Mouse (Mus musculus) stomach, embryonic 16.5 days (tissue): ENCODE data around the gene Ptges3. TPM values are rescaled to one million over a fixed set of nuclear protein-coding genes. Genes with fewer than 3 reads are reported as not detected.
A peak's percentile ranks its signal among the peaks of the same experiment; 100 is the strongest.

ENCODE experiments used
- ATAC-seq: fragments of 200-750 bp; cut with Nextera tagmentation; 2 replicates; pipeline ENCODE4 v1.8.0; 2017; ENCODE audit warnings: moderate number of reproducible peaks, moderate TSS enrichment; ENCODE audit not compliant: insufficient read depth, low FRiP score
- H3K27ac ChIP-seq: fragments of 300-500 bp; sonication (generic); 2 replicates; pipeline ENCODE4 v1.5.1; 2014; ENCODE audit warnings: low read length
- H3K27me3 ChIP-seq: fragments of 300-500 bp; sonication (generic); 2 replicates; pipeline ENCODE4 v1.6.1; 2014; ENCODE audit warnings: low read length, control low read depth, mixed read lengths; ENCODE audit not compliant: control insufficient read depth, insufficient read depth
- H3K36me3 ChIP-seq: fragments of 300-500 bp; sonication (generic); 2 replicates; pipeline ENCODE4 v1.6.1; 2014; ENCODE audit warnings: low read length; ENCODE audit not compliant: control insufficient read depth, insufficient read depth
- H3K4me1 ChIP-seq: fragments of 300-500 bp; sonication (generic); 2 replicates; pipeline ENCODE4 v1.6.1; 2014; ENCODE audit warnings: low read length, control low read depth, mixed read lengths; ENCODE audit not compliant: control insufficient read depth, insufficient read depth
- H3K4me2 ChIP-seq: fragments of 300-500 bp; sonication (generic); 2 replicates; pipeline ENCODE4 v1.6.1; 2014; ENCODE audit warnings: low read depth, low read length, mixed read lengths
- H3K4me3 ChIP-seq: fragments of 300-500 bp; sonication (generic); replicated peaks from 2 replicates; pipeline ENCODE4 v1.5.1; 2014; ENCODE audit warnings: mild to moderate bottlenecking, low read length
- H3K9ac ChIP-seq: fragments of 300-500 bp; sonication (generic); 2 replicates; pipeline ENCODE4 v1.6.1; 2014; ENCODE audit warnings: low read length
- H3K9me3 ChIP-seq: fragments of 300-500 bp; sonication (generic); replicated peaks from 2 replicates; pipeline ENCODE4 v1.6.1; 2016; ENCODE audit warnings: low read length, control low read depth; ENCODE audit not compliant: control insufficient read depth
- WGBS: fragments of 180-500 bp; shearing (Covaris S2); extraction: QIAGEN DNeasy Blood & Tissue Kit; methylation state at CpG from one replicate; pipeline ENCODE4 v1.1.7; 2014; 5-methylcytosine and 5-hydroxymethylcytosine counted together
- polyA plus RNA-seq: library from polyadenylated mRNA; unstranded; fragments of >200 nt; fragmentation: Nextera tagmentation; extraction: Ambion mirVana; gene quantifications from 2 replicates; pipeline ENCODE4 v1.2.1, GENCODE M21; 2015

Gene Ptges3
- polyA plus RNA-seq, 1 experiment from 2014 or later = 406 TPM

DNA sequence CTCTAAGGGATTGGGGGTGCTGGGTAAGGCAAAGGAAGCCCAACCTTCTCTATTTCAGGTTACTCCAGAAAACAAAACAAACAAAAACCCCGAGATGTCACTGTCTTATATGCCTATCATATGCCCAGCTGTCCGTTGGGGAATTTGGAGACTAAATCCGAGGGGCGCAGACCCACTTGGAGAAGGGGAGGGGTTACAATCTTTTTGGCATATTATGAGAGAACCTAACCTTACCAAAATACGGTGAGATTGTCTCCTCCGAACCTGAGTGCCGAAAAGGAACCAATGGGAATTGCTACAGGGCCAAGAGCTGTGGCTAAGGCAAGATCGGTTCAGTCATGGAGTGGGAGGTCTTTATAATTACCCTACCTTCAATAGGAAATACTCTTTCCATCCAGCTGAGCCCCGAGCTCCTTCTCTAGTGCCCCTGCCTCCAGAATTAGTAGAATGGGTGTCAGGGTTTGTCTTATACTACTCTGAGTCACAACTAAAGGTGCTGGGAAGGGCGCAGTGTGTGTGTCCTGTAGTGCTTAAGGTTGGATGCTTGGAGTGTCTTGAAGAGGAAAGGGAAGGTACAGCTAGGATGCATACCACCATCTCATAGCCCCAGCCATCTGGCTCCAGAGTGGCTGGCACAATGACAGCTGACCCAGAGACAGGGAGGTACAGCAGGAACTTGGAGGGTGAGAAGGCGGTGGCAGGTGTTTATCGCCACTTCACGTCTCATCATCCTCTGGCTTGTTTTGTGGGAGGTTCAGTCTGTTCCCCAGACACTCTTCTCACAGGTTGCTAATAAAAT is 34.9 kb downstream of the Ptges3 start:
- peaks cover 28% of the 10 kb centered on the region for H3K4me1 ChIP-seq
- WGBS = 29% methylated on average over 13 of the region's 13 CpGs
- H3K4me2 ChIP-seq = peak overlapping the region; percentile 91
- H3K9ac ChIP-seq = peak overlapping the region; percentile 87
- H3K36me3 ChIP-seq = peaks cover 13% of the 10 kb centered on the region; the same call in 1 of the 2 replicates
- peak overlapping the region; percentile 97 for H3K27ac ChIP-seq
- H3K9me3 ChIP-seq = no peaks in the 10 kb centered on the region
- no peak for ATAC-seq
- no peaks in the 10 kb centered on the region for H3K27me3 ChIP-seq
- peak overlapping the region; percentile 83 for H3K4me3 ChIP-seq

DNA sequence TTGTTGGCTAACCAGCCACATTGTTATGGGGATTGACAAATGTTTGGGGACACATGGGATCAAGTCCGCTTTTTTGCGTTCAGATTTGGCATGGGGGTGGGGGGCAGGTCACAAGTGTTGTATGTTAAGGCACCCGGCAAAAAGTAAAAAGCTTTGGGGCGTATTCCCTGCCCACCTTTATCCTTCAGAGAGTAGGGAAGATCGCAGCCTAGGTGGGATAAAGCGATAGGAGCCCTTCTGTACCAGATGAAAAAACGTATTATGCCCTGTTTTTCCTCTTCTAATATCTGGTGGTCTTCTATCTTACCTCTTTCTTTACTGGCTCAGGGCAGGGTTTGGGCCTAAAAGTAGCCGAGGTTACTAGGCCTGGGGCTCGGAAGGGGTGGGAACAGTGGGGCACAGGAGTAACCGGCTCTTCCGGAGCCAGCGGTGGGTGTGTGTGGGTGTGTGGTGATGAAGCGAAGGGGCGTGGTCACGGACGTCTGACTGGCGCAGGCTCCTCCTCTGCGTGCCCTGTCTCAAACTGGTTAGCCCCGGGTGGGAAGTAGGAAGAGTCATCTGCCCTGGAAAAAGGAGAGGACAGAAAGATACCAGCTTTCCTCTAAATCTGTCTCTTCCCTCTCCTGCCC is 35.7 kb downstream of the Ptges3 start:
- Histone ChIP-seq H3K4me2 (peak overlapping the region; percentile 91), H3K27me3 (no peaks in the 10 kb centered on the region), H3K4me3 (peak overlapping the region; percentile 83), H3K9ac (peak overlapping the region; percentile 61), H3K4me1 (peaks cover 28% of the 10 kb centered on the region), H3K9me3 (no peaks in the 10 kb centered on the region), H3K27ac (peak overlapping the region; percentile 97), H3K36me3 (peaks cover 7% of the 10 kb centered on the region; the same call in 1 of the 2 replicates)
- peak; percentile 82 for ATAC-seq
- WGBS = 13% methylated on average over 19 of the region's 19 CpGs

DNA sequence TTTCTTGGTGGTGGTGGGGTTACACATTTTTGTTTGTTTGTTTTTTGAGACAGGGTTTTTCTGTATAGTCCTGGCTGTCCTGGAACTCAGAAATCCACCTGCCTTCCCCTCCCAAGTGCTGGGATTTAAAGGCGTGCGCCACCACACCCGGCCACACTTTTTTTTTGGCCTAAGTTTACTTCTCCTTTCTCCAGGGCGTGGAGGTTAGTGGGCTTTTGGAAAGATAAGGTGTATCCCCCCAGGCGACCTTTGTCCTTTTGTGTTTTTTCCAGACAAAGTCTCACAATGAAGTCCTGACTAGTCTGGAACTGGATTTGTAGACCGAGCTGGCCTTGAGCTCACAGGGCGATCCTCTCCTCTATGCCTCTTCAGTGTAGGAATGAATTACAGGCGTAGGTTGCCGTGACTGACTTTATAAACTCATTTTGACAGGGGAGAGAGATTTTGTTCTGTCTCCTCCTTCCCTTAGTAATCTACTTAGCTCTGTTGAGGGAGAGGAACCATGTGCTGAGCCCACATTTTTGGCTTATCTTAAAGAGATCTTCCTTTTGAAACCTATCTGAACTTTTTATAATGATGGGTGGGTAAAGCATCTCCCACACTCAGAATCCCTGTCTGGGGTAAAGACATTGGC is 36.4 kb downstream of the Ptges3 start:
- Histone ChIP-seq H3K4me3 (peak overlapping the region; percentile 83), H3K27me3 (no peaks in the 10 kb centered on the region), H3K4me1 (peaks cover 28% of the 10 kb centered on the region), H3K4me2 (peak overlapping the region; percentile 91), H3K9me3 (no peaks in the 10 kb centered on the region), H3K9ac (peak overlapping the region; percentile 29; the same call in 1 of the 2 replicates), H3K36me3 (no peaks in the 10 kb centered on the region), H3K27ac (peak overlapping the region; percentile 97)
- 33% methylated on average over 9 of the region's 9 CpGs for WGBS
- ATAC-seq = no peak

DNA sequence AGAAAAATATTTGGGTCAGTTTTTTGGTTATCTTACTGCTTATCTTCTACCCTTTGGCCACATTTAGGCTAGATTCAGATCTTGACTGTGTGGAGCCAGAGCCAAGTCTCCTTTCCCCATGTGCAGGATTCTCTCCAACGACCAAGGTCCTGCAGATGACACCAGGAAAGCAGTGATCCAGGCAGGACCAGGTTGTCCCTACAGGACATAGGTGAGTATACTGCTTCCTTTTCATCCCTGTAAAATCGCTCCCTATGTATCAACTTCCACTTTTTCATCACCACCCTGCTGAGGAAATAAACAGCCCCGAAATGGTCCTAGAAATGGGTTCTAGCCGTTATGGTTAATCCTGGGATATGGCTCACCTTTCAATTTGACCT is 37.5 kb downstream of the Ptges3 start:
- H3K4me1 ChIP-seq = peaks cover 25% of the 10 kb centered on the region
- WGBS = 23% methylated on average over 4 of the region's 4 CpGs

DNA sequence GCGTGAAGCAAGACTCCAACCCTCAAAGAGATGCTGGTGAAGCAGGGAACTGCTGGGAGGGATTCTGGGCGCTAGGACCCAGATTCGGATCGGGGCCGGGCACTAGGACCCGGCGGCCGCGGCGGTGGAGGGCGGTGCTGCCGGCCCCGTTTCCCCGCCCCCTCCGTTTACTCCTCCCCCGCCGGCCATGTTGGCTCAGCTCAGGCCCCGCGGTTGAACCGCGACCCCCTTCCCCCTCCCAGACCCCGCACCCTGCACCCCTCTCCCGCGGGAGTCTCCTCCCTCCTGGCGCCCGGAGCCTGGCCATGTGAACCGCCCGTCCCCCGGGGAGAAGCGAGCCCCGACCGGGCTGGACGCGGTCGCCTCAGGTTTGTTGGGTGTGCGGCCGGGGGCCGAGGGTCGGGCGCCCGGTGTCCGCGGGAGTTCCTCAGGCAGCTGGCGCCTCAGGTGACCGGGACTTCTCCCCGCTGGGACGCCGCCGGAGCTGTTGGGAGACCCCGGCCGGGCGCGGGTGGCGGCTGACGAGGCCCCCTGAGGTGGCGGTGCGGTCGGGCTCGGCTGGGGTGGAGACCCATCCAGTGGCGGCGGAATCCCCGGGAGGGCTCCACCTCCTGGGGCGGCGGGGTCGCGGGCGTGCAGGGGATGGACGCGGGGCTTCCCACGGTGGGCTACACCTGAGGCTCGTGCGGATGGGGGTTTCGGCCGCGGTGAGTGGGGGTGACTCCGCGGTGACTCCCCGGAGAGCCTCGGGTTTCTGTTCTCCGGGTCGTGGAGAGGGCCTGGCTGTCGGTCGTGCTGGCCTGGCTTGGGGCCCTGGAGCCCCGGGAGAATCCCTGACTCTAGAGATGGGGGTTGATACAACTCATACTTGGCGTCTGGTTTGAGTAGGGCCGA is 38.2 kb downstream of the Ptges3 start:
- Histone ChIP-seq H3K9me3 (no peaks in the 10 kb centered on the region), H3K4me3 (peak overlapping the region; percentile 97), H3K27ac (peak overlapping the region; percentile 44), H3K4me1 (peaks cover 19% of the 10 kb centered on the region), H3K36me3 (no peaks in the 10 kb centered on the region), H3K9ac (peak overlapping the region; percentile 94), H3K4me2 (peak overlapping the region; percentile 66), H3K27me3 (no peaks in the 10 kb centered on the region)
- ATAC-seq = peak; percentile 70
- under 1% methylated on average over 82 of the region's 86 CpGs for WGBS

More for the DNA sequence above, 37.5 kb downstream of the Ptges3 start:
- Histone ChIP-seq H3K4me2 (peak overlapping the region; percentile 10; the same call in 1 of the 2 replicates), H3K9me3 (no peaks in the 10 kb centered on the region), H3K4me3 (peak overlapping the region; percentile 97), H3K9ac (0 out of 2 replicates have a peak overlapping the region, but pooled peaks have one; percentile 9), H3K36me3 (no peaks in the 10 kb centered on the region), H3K27me3 (no peaks in the 10 kb centered on the region), H3K27ac (no peak overlapping the region)
- no peak for ATAC-seq

DNA sequence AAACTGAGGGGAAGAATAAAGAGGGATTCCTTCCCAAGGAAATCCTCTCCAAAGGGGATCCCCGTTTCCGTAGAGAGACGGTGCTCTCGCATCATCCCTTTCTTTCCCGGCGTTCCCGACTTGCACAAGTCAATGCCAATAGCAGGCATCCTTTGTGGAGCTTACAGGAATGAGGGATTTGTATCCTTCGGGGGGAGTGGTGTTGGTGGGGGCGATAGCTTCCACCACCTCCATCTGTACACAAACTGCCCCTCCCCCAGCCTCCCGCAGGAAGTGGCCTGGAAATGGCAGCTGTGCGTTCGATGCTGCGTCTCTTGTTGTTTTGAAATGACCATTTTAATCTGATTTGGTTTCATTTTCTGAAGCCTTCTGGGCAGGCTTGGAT is 38.8 kb downstream of the Ptges3 start:
- no peaks in the 10 kb centered on the region for H3K9me3 ChIP-seq
- H3K36me3 ChIP-seq = no peaks in the 10 kb centered on the region
- H3K27me3 ChIP-seq = no peaks in the 10 kb centered on the region
- no peak for ATAC-seq
- H3K4me2 ChIP-seq = peak overlapping the region; percentile 66
- H3K9ac ChIP-seq = peak overlapping the region; percentile 94
- peak overlapping the region; percentile 97 for H3K4me3 ChIP-seq
- H3K4me1 ChIP-seq = peaks cover 16% of the 10 kb centered on the region
- WGBS = under 1% methylated on average over 13 of the region's 13 CpGs
- H3K27ac ChIP-seq = peak overlapping the region; percentile 44

DNA sequence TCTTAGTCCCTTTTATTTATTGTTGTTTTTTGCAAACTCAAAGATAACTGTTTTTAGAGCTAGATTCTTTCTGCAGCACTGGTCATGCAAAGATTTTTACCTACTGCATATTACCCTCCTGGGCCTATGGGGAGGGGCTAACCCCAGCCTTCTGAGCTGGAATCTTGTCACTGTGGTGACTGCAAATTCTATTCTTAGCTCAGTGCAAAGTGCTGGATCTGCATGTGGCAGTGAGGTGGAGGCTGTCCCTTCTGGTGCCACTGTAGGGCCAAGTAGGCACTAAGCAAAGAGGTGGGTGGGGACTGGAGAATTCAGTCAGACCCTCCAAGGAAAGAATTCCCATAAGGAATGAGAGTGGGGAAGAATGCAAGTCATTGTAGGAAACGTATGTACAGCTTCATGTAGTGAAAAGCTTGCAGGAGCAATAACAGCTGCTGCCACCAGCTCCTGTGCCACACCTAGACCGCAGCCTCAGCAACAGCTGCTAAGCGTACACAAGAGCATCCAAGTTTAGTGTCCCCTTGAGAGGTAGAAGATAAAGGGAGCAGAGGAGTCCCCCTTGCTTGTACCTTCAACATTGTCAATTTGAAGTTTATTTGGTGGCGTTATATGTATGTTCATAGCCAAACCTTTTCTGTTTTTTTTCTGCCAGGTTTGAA is 51.5 kb downstream of the Ptges3 start:
- WGBS = 80% methylated on average over 4 of the region's 4 CpGs
- Histone ChIP-seq H3K9me3 (no peaks in the 10 kb centered on the region), H3K27ac (no peak overlapping the region), H3K4me1 (no peaks in the 10 kb centered on the region), H3K27me3 (no peaks in the 10 kb centered on the region), H3K4me3 (no peak overlapping the region), H3K9ac (no peak overlapping the region), H3K36me3 (peaks cover 26% of the 10 kb centered on the region), H3K4me2 (no peak overlapping the region)
- no peak for ATAC-seq

DNA sequence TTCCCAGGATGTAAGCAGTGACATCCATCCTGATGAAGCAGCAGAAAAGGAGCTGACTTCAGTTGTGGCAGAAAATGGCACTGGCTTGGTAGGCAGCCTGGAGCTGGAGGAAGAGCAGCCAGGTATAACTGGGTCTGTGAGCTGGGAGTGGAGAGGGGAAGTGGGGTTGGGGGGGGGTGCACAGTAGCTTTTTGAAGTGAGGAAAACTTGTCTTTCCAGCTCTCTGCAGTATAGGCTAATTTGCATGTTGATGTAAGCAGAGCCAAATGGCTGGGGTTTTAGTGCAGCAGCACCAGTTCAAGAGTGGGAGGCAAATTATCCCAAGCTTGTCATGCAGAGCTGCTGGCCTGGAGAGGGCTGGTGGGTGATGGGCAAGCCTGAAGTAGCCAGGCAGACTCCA is 52.5 kb downstream of the Ptges3 start:
- H3K9ac ChIP-seq = no peak overlapping the region
- no peak for ATAC-seq
- H3K4me1 ChIP-seq = no peaks in the 10 kb centered on the region
- H3K4me3 ChIP-seq = no peak overlapping the region
- H3K27me3 ChIP-seq = no peaks in the 10 kb centered on the region
- no peak overlapping the region for H3K27ac ChIP-seq
- no peak overlapping the region for H3K4me2 ChIP-seq
- H3K36me3 ChIP-seq = peaks cover 31% of the 10 kb centered on the region
- H3K9me3 ChIP-seq = no peaks in the 10 kb centered on the region
